ENCODE assay signal across 30 mouse cellular contexts in genomic region chr17:82533521-82533920, GRCm38 (mm10).
DNase-seq lines count a peak whose midpoint lies in the region; ATAC-seq and TF ChIP-seq lines count a peak whose summit lies in the region.
"Had no signal": no experiment of that assay in that cellular context is flagged by ENCODE, and none has a peak within 500 bp of the region (broad histone marks: within the 10 kb centered on the region; RNA-seq: fewer than 3 reads in every experiment).

No protein-coding gene starts in this region.

- no peak overlapping the region for H3K4me2 ChIP-seq in heart, embryonic 11.5 days
- no peak overlapping the region for H3K4me2 ChIP-seq in heart, embryonic 15.5 days
- H3K4me2 ChIP-seq in stomach, postnatal 0 days (replicated peaks; ENCODE audit: low read depth) = no peak overlapping the region
- H3K4me2 ChIP-seq: hindbrain, embryonic 14.5 days; limb, embryonic 15.5 days; lung, embryonic 14.5 days had no signal

- no peak overlapping the region for H3K27ac ChIP-seq in heart, embryonic 11.5 days (ENCODE audit: low read depth, low read length)
- H3K27ac ChIP-seq in heart, embryonic 15.5 days = peak overlapping the region; percentile 38; the same call in 1 of the 2 replicates
- no peak overlapping the region for H3K27ac ChIP-seq in stomach, postnatal 0 days (replicated peaks)
- no peak overlapping the region for H3K27ac ChIP-seq in embryonic facial prominence, embryonic 10.5 days (replicated peaks)
- H3K27ac ChIP-seq: forebrain, embryonic 10.5 days; hindbrain, embryonic 14.5 days; kidney, postnatal 0 days; limb, embryonic 15.5 days; liver, embryonic 14.5 days had no signal

- no peaks in the 10 kb centered on the region for H3K36me3 ChIP-seq in heart, embryonic 11.5 days (ENCODE audit: control insufficient read depth, insufficient read depth, low read length)
- H3K36me3 ChIP-seq in heart, embryonic 15.5 days = no peaks in the 10 kb centered on the region
- no peaks in the 10 kb centered on the region for H3K36me3 ChIP-seq in stomach, postnatal 0 days (ENCODE audit: control insufficient read depth, insufficient read depth, low read length)
- no peaks in the 10 kb centered on the region for H3K36me3 ChIP-seq in embryonic facial prominence, embryonic 10.5 days (replicated peaks)
- H3K36me3 ChIP-seq: forebrain, embryonic 10.5 days; G1E; limb, embryonic 15.5 days had no signal

- no peak for TF ChIP-seq CTCF in stomach, postnatal 0 days (IDR thresholded peaks at IDR 0.05; ENCODE audit: low read depth)

- H3K9ac ChIP-seq in heart, embryonic 11.5 days (ENCODE audit: low read depth, low read length) = no peak overlapping the region
- no peak overlapping the region for H3K9ac ChIP-seq in heart, embryonic 15.5 days
- H3K9ac ChIP-seq in stomach, postnatal 0 days (ENCODE audit: low read length) = no peak overlapping the region
- H3K9ac ChIP-seq: hindbrain, embryonic 14.5 days; limb, embryonic 15.5 days; liver, embryonic 14.5 days; lung, embryonic 14.5 days had no signal

- WGBS in heart, embryonic 11.5 days (ENCODE audit: insufficient replicate concordance) = 58% methylated on average over 5 of the region's 5 CpGs
- WGBS in heart, embryonic 15.5 days = 31% methylated on average over 5 of the region's 5 CpGs
- WGBS in stomach, postnatal 0 days = 39% methylated on average over 5 of the region's 5 CpGs
- WGBS in embryonic facial prominence, embryonic 10.5 days = 81% methylated on average over 5 of the region's 5 CpGs

- DNase-seq in heart, adult 18-20 months = peak; percentile 22 to 49
- peak; percentile 5 for DNase-seq in urinary bladder, postnatal 25 days (ENCODE audit: low spot score)
- DNase-seq in urinary bladder, postnatal 10 days (ENCODE audit: low spot score) = no peak
- peak; percentile 48 for DNase-seq in heart, postnatal 4 days
- DNase-seq in stomach, postnatal 0 days (ENCODE audit: low spot score) = no peak
- no peak for DNase-seq in embryonic facial prominence, embryonic 10.5 days (ENCODE audit: low spot score)
- DNase-seq: B cell, adult 2 months; cerebellum, adult 9-11 months; gastrocnemius, postnatal 25 days; kidney, adult 2 months; left cerebral cortex, postnatal 4 days; lung, embryonic 14.5 days; lung, postnatal 4 days; midbrain, embryonic 14.5 days; right cerebral cortex, postnatal 14 days; spleen, adult 18-20 months; thymus, adult 18-20 months; thymus, postnatal 36 days had no signal

- no peak for TF ChIP-seq EP300 in stomach, postnatal 0 days (optimal IDR thresholded peaks at IDR 0.05)

- no peaks in the 10 kb centered on the region for H3K27me3 ChIP-seq in heart, embryonic 11.5 days (ENCODE audit: control insufficient read depth, insufficient read depth, low read length)
- H3K27me3 ChIP-seq in heart, embryonic 15.5 days = no peaks in the 10 kb centered on the region
- no peaks in the 10 kb centered on the region for H3K27me3 ChIP-seq in stomach, postnatal 0 days (ENCODE audit: control insufficient read depth, insufficient read depth, low read length)
- no peaks in the 10 kb centered on the region for H3K27me3 ChIP-seq in embryonic facial prominence, embryonic 10.5 days (replicated peaks; ENCODE audit: low read depth, poor library complexity, severe bottlenecking)
- H3K27me3 ChIP-seq: CH12.LX; limb, embryonic 15.5 days had no signal

- H3K9me3 ChIP-seq in heart, embryonic 11.5 days (replicated peaks; ENCODE audit: control insufficient read depth, low read length) = no peaks in the 10 kb centered on the region
- H3K9me3 ChIP-seq in heart, embryonic 15.5 days (replicated peaks) = no peaks in the 10 kb centered on the region
- no peaks in the 10 kb centered on the region for H3K9me3 ChIP-seq in stomach, postnatal 0 days (ENCODE audit: control insufficient read depth, low read length)
- no peaks in the 10 kb centered on the region for H3K9me3 ChIP-seq in embryonic facial prominence, embryonic 10.5 days
- H3K9me3 ChIP-seq: forebrain, embryonic 10.5 days; G1E; limb, embryonic 15.5 days had no signal

- H3K4me3 ChIP-seq in heart, embryonic 11.5 days (ENCODE audit: low read depth, low read length) = no peak overlapping the region
- no peak overlapping the region for H3K4me3 ChIP-seq in heart, embryonic 15.5 days
- H3K4me3 ChIP-seq in stomach, postnatal 0 days (ENCODE audit: low read depth, low read length) = no peak overlapping the region
- H3K4me3 ChIP-seq in embryonic facial prominence, embryonic 10.5 days = no peak overlapping the region
- H3K4me3 ChIP-seq: forebrain, embryonic 10.5 days; limb, embryonic 15.5 days had no signal

- H3K4me1 ChIP-seq in heart, embryonic 11.5 days (ENCODE audit: control insufficient read depth, insufficient read depth, low read length) = no peaks in the 10 kb centered on the region
- H3K4me1 ChIP-seq in heart, embryonic 15.5 days (replicated peaks) = no peaks in the 10 kb centered on the region
- no peaks in the 10 kb centered on the region for H3K4me1 ChIP-seq in stomach, postnatal 0 days (replicated peaks; ENCODE audit: control insufficient read depth, insufficient read depth)
- no peaks in the 10 kb centered on the region for H3K4me1 ChIP-seq in embryonic facial prominence, embryonic 10.5 days
- H3K4me1 ChIP-seq: forebrain, embryonic 10.5 days; limb, embryonic 15.5 days had no signal

- no peak for ATAC-seq in heart, embryonic 11.5 days (replicated peaks; ENCODE audit: insufficient number of reproducible peaks, low FRiP score, low TSS enrichment)
- peak; percentile 55; the same call in 1 of the 2 replicates for ATAC-seq in heart, embryonic 15.5 days (replicated peaks; ENCODE audit: insufficient number of reproducible peaks, insufficient read depth, low FRiP score, low read depth)
- no peak for ATAC-seq in stomach, postnatal 0 days (ENCODE audit: low FRiP score, low TSS enrichment)
- ATAC-seq: activated CD4-positive, CD25-positive, alpha-beta regulatory T cell, adult 4 months; forebrain, embryonic 16.5 days; inflammation-experienced regulatory T-cells, adult 6 months had no signal

Comparison
In these comparisons a context has a peak if more than half of its experiments do, and no peak if none do; other contexts are left out.
1. DNase-seq: peak in heart, adult 18-20 months (2 of 2), urinary bladder, postnatal 25 days (single experiment) and heart, postnatal 4 days (single experiment); none in urinary bladder, postnatal 10 days (single experiment), stomach, postnatal 0 days (single experiment) and embryonic facial prominence, embryonic 10.5 days (single experiment).